Mouse (Mus musculus) layer of hippocampus, adult 2 months (tissue): ENCODE measurements at regions not wholly inside any gene's neighbourhood (a gene's known extent, or its start where the extent isn't known, plus 50 kb on each side); places are given as distances from the start of the nearest gene placed in this dataset.

Source experiments
- DNase-seq, 2 experiments: peaks; one replicate each; pipeline ENCODE4 v3.0.0; 2022; ENCODE audit warnings: low spot score in 2 of 2
- H3K27ac ChIP-seq: fragments of 200-600 bp; 2 replicates; pipeline ENCODE4 v1.8.1; 2022
- H3K4me3 ChIP-seq: fragments of 200-600 bp; 2 replicates; pipeline ENCODE4 v1.8.1; 2022; ENCODE audit warnings: mild to moderate bottlenecking
- CTCF ChIP-seq: fragments of 200-600 bp; conservative IDR thresholded peaks from 2 replicates; pipeline ENCODE4 v1.8.1; 2022; ENCODE audit warnings: antibody characterized with exemption, mild to moderate bottlenecking, moderate library complexity

- TF ChIP-seq CTCF: no peak
- Histone ChIP-seq H3K27ac (no peak overlapping the region), H3K4me3 (no peak overlapping the region)
- no peak for DNase-seq
These were observed 79.2 kb downstream of the 1700020N01Rik start for GRCm38 (mm10) chr10:21672171-21672570.

GRCm38 (mm10) chr10:21672666-21673065, 79.7 kb downstream of the 1700020N01Rik start:
- Histone ChIP-seq H3K27ac (no peak overlapping the region), H3K4me3 (no peak overlapping the region)
- TF ChIP-seq CTCF: no peak
- no peak for DNase-seq

DNA sequence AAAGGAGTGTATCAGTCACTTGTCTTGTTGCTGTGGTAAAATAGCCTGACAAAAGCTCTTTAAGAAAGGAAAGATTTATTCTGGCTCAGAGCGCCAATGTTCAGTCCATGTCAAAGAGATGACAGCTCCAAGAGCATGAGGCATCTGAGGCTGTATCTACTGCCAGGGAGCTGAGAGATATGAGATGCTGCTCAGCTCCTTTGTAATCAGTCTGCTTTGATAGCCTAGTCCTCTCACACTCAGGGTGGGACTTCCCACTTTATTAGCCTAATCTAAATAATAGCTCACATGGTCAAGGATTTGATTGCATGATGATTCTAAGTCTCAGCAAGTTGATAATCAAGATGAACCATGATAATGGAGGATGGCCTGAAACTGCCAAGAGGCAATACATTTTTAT, 80.9 kb downstream of the 1700020N01Rik start:
- no peak overlapping the region for H3K27ac ChIP-seq
- no peak for DNase-seq
- no peak for TF ChIP-seq CTCF

GRCm38 (mm10) chr10:21675786-21676185, 82.8 kb downstream of the 1700020N01Rik start:
- DNase-seq: no peak
- Histone ChIP-seq H3K4me3 (no peak overlapping the region), H3K27ac (no peak overlapping the region)
- TF ChIP-seq CTCF: no peak

More for the DNA sequence above, 80.9 kb downstream of the 1700020N01Rik start:
- no peak overlapping the region for H3K4me3 ChIP-seq

DNA sequence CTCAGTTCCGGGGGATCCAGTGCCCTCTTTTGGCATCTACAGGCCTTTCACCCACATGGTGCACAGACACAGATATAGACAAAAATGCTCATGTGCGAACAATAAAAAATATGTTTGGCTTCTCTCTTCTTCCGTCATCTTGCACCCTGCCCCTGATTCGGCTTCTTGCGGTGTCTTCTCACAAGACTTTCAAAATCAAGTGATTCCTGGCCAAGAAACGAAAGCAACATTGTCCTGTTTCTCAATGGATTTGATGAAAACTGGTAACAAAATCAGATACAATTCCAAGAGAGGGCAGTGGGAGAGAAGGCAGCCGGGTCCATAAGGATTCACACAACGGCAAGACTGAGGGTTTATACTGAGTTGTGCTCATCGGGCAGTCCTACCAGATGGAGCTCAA, 85.0 kb downstream of the 1700020N01Rik start:
- DNase-seq: no peak
- TF ChIP-seq CTCF: no peak
- H3K27ac ChIP-seq: no peak overlapping the region
- no peak overlapping the region for H3K4me3 ChIP-seq

DNA sequence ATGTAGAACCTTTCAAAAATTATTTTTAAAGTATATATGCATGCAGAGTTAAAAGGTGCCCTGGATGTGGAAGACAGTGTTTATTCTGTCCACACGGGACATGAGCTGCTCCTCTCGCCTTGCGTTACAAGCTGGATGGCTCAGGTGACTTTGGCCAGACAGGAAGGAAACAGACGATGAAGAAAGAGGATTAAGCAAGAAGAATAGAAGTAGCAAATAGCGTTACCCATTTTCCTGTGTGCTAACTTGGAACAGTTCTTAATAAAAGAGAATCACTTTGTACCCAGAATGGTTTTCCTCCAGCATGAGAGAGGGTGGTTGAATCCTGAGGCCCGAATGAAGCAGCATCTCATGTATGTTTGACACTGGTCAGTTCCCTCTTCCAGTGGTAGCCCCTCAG, 85.4 kb downstream of the 1700020N01Rik start:
- DNase-seq: no peak
- Histone ChIP-seq H3K4me3 (no peak overlapping the region), H3K27ac (no peak overlapping the region)
- TF ChIP-seq CTCF: no peak

- peak overlapping the region; percentile 36; the same call in 1 of the 2 replicates for H3K27ac ChIP-seq
- no peak overlapping the region for H3K4me3 ChIP-seq
- no peak for DNase-seq
- TF ChIP-seq CTCF: no peak
These were observed 86.0 kb downstream of the 1700020N01Rik start for GRCm38 (mm10) chr10:21678811-21679451.

DNA sequence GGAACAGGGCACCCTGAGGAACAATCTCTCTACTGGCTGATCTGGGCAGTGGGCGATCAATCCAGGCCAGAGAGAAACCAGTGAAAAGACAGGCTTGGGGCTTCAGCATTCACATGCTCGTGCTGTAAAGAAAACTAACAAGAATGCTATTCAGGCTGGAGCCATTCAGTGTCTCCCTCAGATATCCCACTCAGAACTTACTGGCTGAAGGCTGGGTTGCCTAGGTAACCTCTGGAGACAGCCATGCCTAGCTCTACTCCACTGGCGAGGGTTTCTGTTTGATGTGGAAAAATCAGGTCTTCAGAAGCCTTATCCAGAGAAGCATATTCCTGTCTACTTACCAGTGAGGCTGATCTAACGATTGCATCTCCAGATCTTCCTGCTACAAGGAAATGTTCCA, 87.8 kb downstream of the 1700020N01Rik start:
- no peak for DNase-seq
- Histone ChIP-seq H3K4me3 (no peak overlapping the region), H3K27ac (no peak overlapping the region)
- no peak for TF ChIP-seq CTCF

DNA sequence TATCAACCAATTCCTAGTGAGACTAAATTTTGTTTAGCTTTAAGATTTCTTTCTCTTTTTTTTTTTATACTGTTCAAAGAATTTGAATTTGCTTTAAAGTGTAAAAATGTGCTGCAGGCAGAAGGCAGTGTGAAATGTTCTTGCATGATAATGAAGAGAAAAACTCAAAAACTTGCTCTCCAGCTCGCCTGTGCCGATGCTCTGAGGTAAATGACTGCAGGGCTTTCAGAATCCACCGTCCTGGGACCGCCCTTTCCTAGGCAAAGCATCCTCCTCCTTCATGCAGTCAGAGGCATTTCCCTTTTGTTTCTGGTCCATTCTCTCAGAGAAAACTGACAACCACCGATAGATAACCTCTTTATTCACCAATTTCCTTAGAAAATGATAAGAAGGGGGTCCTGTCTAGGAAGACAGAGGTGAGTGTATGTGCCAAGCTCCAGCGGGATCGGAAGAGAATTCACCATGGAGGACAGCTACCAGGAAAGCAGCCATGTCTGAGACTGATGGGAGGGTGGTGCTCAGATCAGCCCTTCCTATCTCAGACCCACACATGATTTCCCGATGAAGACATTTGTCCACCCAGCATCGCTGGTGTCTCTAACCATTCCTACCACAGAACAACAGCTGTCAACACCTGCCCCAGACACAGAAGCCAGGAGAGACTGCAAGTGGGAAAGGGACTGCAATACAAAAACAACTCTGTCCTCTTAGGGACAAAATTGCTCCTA, 91.5 kb downstream of the 1700020N01Rik start:
- Histone ChIP-seq H3K27ac (peak overlapping the region; percentile 81), H3K4me3 (no peak overlapping the region)
- no peak for TF ChIP-seq CTCF
- DNase-seq: no peak

DNA sequence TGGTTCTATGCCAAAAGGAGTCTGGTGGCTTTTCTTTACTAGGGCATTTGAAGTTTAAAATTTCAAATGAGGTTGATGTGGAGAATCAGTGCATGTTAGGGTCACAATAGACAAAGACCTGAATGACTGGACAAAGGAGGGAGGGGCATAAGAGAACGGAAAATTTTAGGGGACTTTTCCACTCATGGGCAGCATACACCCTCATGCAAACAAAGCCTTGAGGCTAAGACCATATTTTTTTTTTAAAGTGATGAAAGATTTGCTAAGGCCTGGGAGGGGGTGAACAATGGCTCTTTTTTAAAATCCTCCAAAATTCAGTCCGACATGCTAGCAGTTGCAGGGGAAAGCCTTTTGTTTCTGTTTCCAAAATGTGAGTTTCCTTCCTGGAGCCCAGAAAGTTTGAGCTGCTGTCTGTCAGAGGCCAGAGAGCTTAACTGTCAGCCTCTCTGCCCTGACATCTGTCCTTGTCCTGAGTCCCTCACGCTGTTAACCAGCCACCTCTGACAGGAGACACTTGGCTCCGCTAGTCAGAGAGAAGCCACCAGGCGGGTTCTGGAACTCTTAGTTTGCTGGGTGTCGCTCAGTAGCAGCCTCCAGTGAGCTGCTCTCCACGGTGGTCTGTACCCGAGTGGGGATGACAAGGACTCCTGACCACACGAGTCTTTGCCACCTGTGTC, 92.3 kb downstream of the 1700020N01Rik start:
- peak; percentile 16 to 37 for DNase-seq
- peak overlapping the region; percentile 81 for H3K27ac ChIP-seq
- H3K4me3 ChIP-seq: no peak overlapping the region
- peak; percentile 72 for TF ChIP-seq CTCF

DNA sequence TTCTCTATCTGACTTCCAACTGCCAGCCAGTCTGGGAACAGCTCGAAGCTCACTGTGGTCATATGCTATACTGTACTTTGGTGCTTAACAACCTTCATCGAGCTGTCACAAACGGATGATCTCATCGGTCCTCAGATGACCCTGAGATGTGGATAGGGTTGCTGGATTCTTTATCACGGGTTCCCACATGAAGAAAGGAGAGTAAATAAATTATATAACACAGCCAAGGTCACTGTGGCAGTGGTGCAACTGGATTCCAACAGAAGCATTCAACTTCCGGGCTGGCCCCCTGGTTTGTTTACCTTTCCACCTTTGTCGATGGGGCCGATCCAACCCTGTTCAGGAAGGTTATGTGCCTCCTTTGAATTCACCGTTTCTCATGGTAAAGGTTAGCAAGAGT, 93.1 kb downstream of the 1700020N01Rik start:
- no peak overlapping the region for H3K4me3 ChIP-seq

GRCm38 (mm10) chr10:21687484-21687883, 94.5 kb downstream of the 1700020N01Rik start:
- no peak for DNase-seq
- no peak for TF ChIP-seq CTCF
- no peak overlapping the region for H3K4me3 ChIP-seq
- H3K27ac ChIP-seq: no peak overlapping the region

More for the DNA sequence above, 93.1 kb downstream of the 1700020N01Rik start:
- TF ChIP-seq CTCF: no peak
- DNase-seq: no peak
- peak overlapping the region; percentile 81 for H3K27ac ChIP-seq

DNA sequence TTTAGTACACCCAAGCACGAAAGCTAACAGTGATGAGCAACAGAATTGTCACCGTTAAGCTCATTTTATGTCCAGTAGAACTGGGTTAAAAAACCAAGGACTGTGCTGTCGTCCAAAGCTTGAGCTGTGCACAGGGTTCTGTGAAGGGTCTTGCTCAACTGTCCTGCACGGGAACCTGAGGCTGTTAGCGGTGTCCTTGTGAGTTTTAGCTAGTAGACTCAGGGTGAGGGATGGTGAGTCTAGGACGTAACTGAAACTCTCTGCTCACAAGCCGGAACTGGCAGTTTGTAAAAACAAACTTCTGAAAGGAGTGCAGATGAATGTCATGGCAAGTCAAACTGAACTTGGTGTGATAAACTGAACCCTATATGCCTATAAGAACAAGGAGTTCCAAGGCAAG, 95.6 kb downstream of the 1700020N01Rik start:
- Histone ChIP-seq H3K27ac (no peak overlapping the region; the same call in 1 of the 2 replicates), H3K4me3 (no peak overlapping the region)
- DNase-seq: no peak
- no peak for TF ChIP-seq CTCF

DNA sequence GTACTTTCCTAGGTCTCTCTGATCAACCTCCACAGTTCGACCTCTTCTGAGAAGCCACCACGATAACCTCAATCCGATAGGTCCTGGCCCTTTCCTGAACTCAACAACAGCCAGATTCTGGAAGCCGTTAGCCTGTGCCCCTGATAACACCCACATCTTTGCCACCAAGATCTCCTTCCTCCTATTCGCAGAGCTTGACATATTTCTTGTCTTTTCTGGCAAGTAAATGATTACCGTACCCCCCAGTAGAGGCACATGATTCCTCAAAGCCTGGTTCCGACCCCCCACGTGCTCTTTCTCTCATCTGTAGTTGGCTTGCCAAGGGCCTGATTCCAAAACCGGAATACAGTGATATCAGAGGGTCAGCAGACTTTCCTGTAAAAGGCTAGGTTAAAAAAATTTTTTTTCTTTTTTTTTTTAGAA, 96.9 kb downstream of the 1700020N01Rik start:
- H3K27ac ChIP-seq: no peak overlapping the region
- DNase-seq: no peak
- no peak for TF ChIP-seq CTCF
- no peak overlapping the region for H3K4me3 ChIP-seq
